Mouse (Mus musculus) small intestine, adult 2 months (tissue): ENCODE results near the gene Ptpn18. TPM values are rescaled to one million over a fixed set of nuclear protein-coding genes. Genes with fewer than 3 reads are reported as not detected.

Source experiments
- H3K27ac ChIP-seq: fragments of 200-500 bp; 2 replicates; pipeline ENCODE4 v1.5.1; 2012; ENCODE audit warnings: low read depth, low read length, control low read depth, inconsistent platforms; ENCODE audit not compliant: insufficient read depth
- H3K27me3 ChIP-seq: fragments of 200-500 bp; 2 replicates; pipeline ENCODE4 v1.6.1; 2012; ENCODE audit warnings: mild to moderate bottlenecking, moderate library complexity, low read length, inconsistent platforms; ENCODE audit not compliant: control insufficient read depth, insufficient read depth
- H3K36me3 ChIP-seq: fragments of 200-500 bp; 2 replicates; pipeline ENCODE4 v1.6.1; 2012; ENCODE audit warnings: mild to moderate bottlenecking, low read length, control low read depth, inconsistent platforms; ENCODE audit not compliant: control insufficient read depth, insufficient read depth
- H3K4me1 ChIP-seq: fragments of 200-500 bp; 2 replicates; pipeline ENCODE4 v1.6.1; 2012; ENCODE audit warnings: low read length, inconsistent platforms, mixed read lengths; ENCODE audit not compliant: control insufficient read depth, insufficient read depth, insufficient read length
- H3K4me3 ChIP-seq: fragments of 200-500 bp; 2 replicates; pipeline ENCODE4 v1.5.1; 2012; ENCODE audit warnings: low read depth, mild to moderate bottlenecking, control low read depth, inconsistent platforms, low read length, moderate library complexity
- CTCF ChIP-seq: fragments of 200-500 bp; IDR thresholded peaks from 2 replicates; pipeline ENCODE4 v1.5.1; 2012; ENCODE audit warnings: low read depth, mild to moderate bottlenecking, control low read depth, inconsistent platforms, low read length, moderate library complexity, mixed read lengths; ENCODE audit not compliant: insufficient replicate concordance, insufficient read length; ENCODE audit errors: extremely low read depth
- POLR2A ChIP-seq: fragments of 200-500 bp; IDR thresholded peaks from 2 replicates; pipeline ENCODE4 v1.6.1; 2012; ENCODE audit warnings: low read depth, mild to moderate bottlenecking, control low read depth, inconsistent platforms, low read length, moderate library complexity
- WGBS: fragments of 180-500 bp; shearing (Covaris S2); methylation state at CpG from one replicate; pipeline ENCODE4 v1.1.7; 2018; 5-methylcytosine and 5-hydroxymethylcytosine counted together
- polyA plus RNA-seq: library from polyadenylated mRNA; depleted of rRNA; stranded (reverse); fragments of >200 nt; gene quantifications from 2 replicates; pipeline ENCODE4 v1.2.3, GENCODE M21; 2012; rRNA removed

Gene Ptpn18
- polyA plus RNA-seq, 1 experiment = 351 TPM

- Histone ChIP-seq H3K27ac (no peak overlapping the region), H3K27me3 (no peaks in the 10 kb centered on the region), H3K4me3 (no peak overlapping the region), H3K4me1 (no peaks in the 10 kb centered on the region), H3K36me3 (no peaks in the 10 kb centered on the region)
- no peak for TF ChIP-seq POLR2A
- TF ChIP-seq CTCF = no peak
- WGBS = 75% methylated on average over 3 of the region's 3 CpGs
Observed at GRCm38 (mm10) chr1:34523647-34524046, 64.1 kb downstream of the Ptpn18 start.

Other genes with a start within 250 kb of the Ptpn18 start
- gene Ccdc115, start 20.1 kb upstream of the Ptpn18 start, polyA plus RNA-seq = 12.5 and 12.6 TPM in 2 replicates
- gene Imp4, start 19.9 kb upstream of the Ptpn18 start, polyA plus RNA-seq = 19.3 and 45.4 TPM in 2 replicates
- not detected in 2 replicates for gene Prss39, start 38.6 kb downstream of the Ptpn18 start, polyA plus RNA-seq
- gene Cfc1, start 75.9 kb downstream of the Ptpn18 start, polyA plus RNA-seq = not detected in 2 replicates
- gene Prss40, start 101.2 kb downstream of the Ptpn18 start, polyA plus RNA-seq = not detected in 2 replicates
- gene Amer3, start 119.9 kb downstream of the Ptpn18 start, polyA plus RNA-seq = 0.10 TPM in 1 of 2 replicates, not detected in the other